ENCODE assay signal across 9 mouse cellular contexts in the genomic region with DNA sequence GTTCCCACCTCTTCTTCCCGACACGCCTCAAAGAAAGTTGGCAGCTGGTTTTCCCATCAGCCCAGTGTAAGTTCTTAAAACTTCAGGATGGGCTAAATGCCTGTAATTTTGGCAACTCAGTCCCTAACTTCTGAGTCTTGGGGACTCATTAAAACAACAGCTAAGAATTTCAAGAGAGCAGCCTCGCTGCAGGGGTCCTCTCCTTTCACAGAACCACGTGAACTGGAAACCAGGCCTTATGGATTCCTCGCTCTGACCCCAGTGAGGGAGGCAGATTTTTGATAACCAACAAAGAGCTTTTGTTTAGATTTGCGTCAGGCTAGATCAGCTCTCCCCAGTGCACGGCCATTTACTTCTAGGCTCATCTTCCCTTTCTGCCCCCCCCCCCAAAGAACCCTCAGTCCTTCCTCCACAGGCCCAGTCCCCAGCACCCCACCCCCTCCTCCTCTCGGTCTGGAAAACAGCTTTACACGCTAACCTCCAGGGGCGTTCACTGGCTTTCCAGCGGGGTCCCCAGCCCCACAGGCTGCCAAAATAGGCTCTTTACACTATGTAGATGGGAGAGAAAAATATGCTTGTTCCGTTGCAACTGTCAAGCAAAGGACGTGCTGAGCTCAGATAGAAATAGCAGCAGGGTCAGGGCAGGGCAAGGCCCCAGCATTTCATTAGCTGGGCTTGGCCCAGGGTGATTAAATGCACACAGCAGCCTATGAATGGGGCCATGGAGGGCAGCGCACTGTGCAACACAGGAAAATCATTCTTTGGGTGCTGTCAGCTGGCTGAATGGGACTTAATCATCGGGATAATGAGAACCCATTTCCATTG.
DNase-seq lines count a peak whose midpoint lies in the region; ATAC-seq and TF ChIP-seq lines count a peak whose summit lies in the region.
"Had no signal": no experiment of that assay in that cellular context is flagged by ENCODE, and none has a peak within 500 bp of the region (broad histone marks: within the 10 kb centered on the region; RNA-seq: fewer than 3 reads in every experiment).

No protein-coding gene starts in this region.

- TF ChIP-seq CTCF in layer of hippocampus, adult 2 months (conservative IDR thresholded peaks at IDR 0.05): no peak
- no peak for TF ChIP-seq CTCF in liver, postnatal 0 days (IDR thresholded peaks at IDR 0.05; ENCODE audit: low read depth)

- WGBS in forebrain, embryonic 16.5 days: 6% methylated on average over 15 of the region's 15 CpGs
- 25% methylated on average over 15 of the region's 15 CpGs for WGBS in intestine, embryonic 14.5 days
- WGBS in liver, postnatal 0 days (ENCODE audit: insufficient replicate concordance): 62% methylated on average over 15 of the region's 15 CpGs

- H3K4me2 ChIP-seq in forebrain, embryonic 16.5 days (ENCODE audit: low read length): no peak overlapping the region
- no peak overlapping the region for H3K4me2 ChIP-seq in intestine, embryonic 14.5 days (ENCODE audit: low read length)
- no peak overlapping the region for H3K4me2 ChIP-seq in liver, postnatal 0 days (ENCODE audit: low read depth, low read length)

- peak; percentile 92 for ATAC-seq in forebrain, embryonic 16.5 days
- peak; percentile 70; the same call in 1 of the 2 replicates for ATAC-seq in intestine, embryonic 14.5 days (replicated peaks; ENCODE audit: low FRiP score, low TSS enrichment, low read depth)
- ATAC-seq in liver, postnatal 0 days: peak; percentile 21; the same call in 1 of the 2 replicates

- H3K4me1 ChIP-seq in forebrain, embryonic 16.5 days (replicated peaks; ENCODE audit: control insufficient read depth, insufficient read depth, low read length): peaks cover 21% of the 10 kb centered on the region
- peaks cover 29% of the 10 kb centered on the region for H3K4me1 ChIP-seq in intestine, embryonic 14.5 days (replicated peaks; ENCODE audit: control insufficient read depth, insufficient read depth, low read length)
- no peaks in the 10 kb centered on the region; the same call in 1 of the 2 replicates for H3K4me1 ChIP-seq in liver, postnatal 0 days (ENCODE audit: insufficient read depth)

- TF ChIP-seq EP300 in liver, postnatal 0 days (IDR thresholded peaks at IDR 0.05; ENCODE audit: low read depth): 0 out of 2 replicates have a peak, but pooled peaks have one; percentile 26

- no peaks in the 10 kb centered on the region for H3K36me3 ChIP-seq in forebrain, embryonic 16.5 days (ENCODE audit: control insufficient read depth, insufficient read depth)
- H3K36me3 ChIP-seq in intestine, embryonic 14.5 days (ENCODE audit: control insufficient read depth, insufficient read depth, low read length): no peaks in the 10 kb centered on the region
- no peaks in the 10 kb centered on the region for H3K36me3 ChIP-seq in liver, postnatal 0 days (replicated peaks; ENCODE audit: insufficient read depth, low read length)

- DNase-seq in layer of hippocampus, adult 2 months (ENCODE audit: low spot score in 2 of 2): no peak
- DNase-seq in layer of hippocampus, postnatal 14 days (ENCODE audit: low spot score in 2 of 2): no peak
- DNase-seq in intestine, embryonic 14.5 days (ENCODE audit: low spot score): peak; percentile 49
- DNase-seq in liver, postnatal 0 days: no peak
- DNase-seq in T-cell, adult 2 months (ENCODE audit: low spot score): no peak
- DNase-seq in thymus, postnatal 10 days (ENCODE audit: low spot score in 2 of 2): no peak
- no peak for DNase-seq in cerebellum, adult 8-10 months

- H3K9me3 ChIP-seq in forebrain, embryonic 16.5 days (ENCODE audit: control insufficient read depth, low read length): no peaks in the 10 kb centered on the region
- 0 out of 2 replicates have a peak, but pooled peaks cover 2% of the 10 kb centered on the region for H3K9me3 ChIP-seq in intestine, embryonic 14.5 days (ENCODE audit: control insufficient read depth, low read length)
- H3K9me3 ChIP-seq in liver, postnatal 0 days (ENCODE audit: low read length): no peaks in the 10 kb centered on the region

- H3K9ac ChIP-seq in forebrain, embryonic 16.5 days (replicated peaks; ENCODE audit: low read depth, low read length): peak overlapping the region; percentile 25
- H3K9ac ChIP-seq in intestine, embryonic 14.5 days (ENCODE audit: low read length): no peak overlapping the region
- no peak overlapping the region for H3K9ac ChIP-seq in liver, postnatal 0 days (replicated peaks)

- H3K27me3 ChIP-seq in forebrain, embryonic 16.5 days (replicated peaks; ENCODE audit: control insufficient read depth, insufficient read depth, low read length): no peaks in the 10 kb centered on the region
- no peaks in the 10 kb centered on the region for H3K27me3 ChIP-seq in intestine, embryonic 14.5 days (replicated peaks; ENCODE audit: control insufficient read depth, insufficient read depth, low read length)
- no peaks in the 10 kb centered on the region for H3K27me3 ChIP-seq in liver, postnatal 0 days (ENCODE audit: insufficient read depth, low read length)

- no peak overlapping the region for H3K4me3 ChIP-seq in layer of hippocampus, adult 2 months
- H3K4me3 ChIP-seq in forebrain, embryonic 16.5 days (replicated peaks; ENCODE audit: low read length): no peak overlapping the region
- no peak overlapping the region for H3K4me3 ChIP-seq in intestine, embryonic 14.5 days (ENCODE audit: low read depth, low read length)
- H3K4me3 ChIP-seq in liver, postnatal 0 days (ENCODE audit: low read depth, low read length): no peak overlapping the region
- H3K4me3 ChIP-seq: erythroblast, embryonic 14.5 days had no signal

- H3K27ac ChIP-seq in layer of hippocampus, adult 2 months: 0 out of 2 replicates have a peak overlapping the region, but pooled peaks have one; percentile 28
- peak overlapping the region; percentile 71 for H3K27ac ChIP-seq in forebrain, embryonic 16.5 days (ENCODE audit: low read length)
- H3K27ac ChIP-seq in intestine, embryonic 14.5 days (ENCODE audit: low read depth): peak overlapping the region; percentile 76
- 0 out of 2 replicates have a peak overlapping the region, but pooled peaks have one; percentile 8 for H3K27ac ChIP-seq in liver, postnatal 0 days (ENCODE audit: low read depth)

Comparison
In these comparisons a context has a peak if more than half of its experiments do, and no peak if none do; other contexts are left out.
1. H3K27ac ChIP-seq: peak in every context shown above with its lines; median percentile 76 in intestine, embryonic 14.5 days; 71 in forebrain, embryonic 16.5 days; 28 in layer of hippocampus, adult 2 months; 8 in liver, postnatal 0 days.
2. ATAC-seq: peak in every context shown above with its lines; median percentile 92 in forebrain, embryonic 16.5 days; 70 in intestine, embryonic 14.5 days; 21 in liver, postnatal 0 days.